Mouse (Mus musculus) liver, embryonic 11.5 days (tissue): ENCODE data around the gene Abi3. TPM values are rescaled to one million over a fixed set of nuclear protein-coding genes. Genes with fewer than 3 reads are reported as not detected.

Experiments used
- ATAC-seq: fragments of 200-750 bp; cut with Nextera tagmentation; replicated peaks from 2 replicates; pipeline ENCODE4 v1.8.0; 2017; ENCODE audit warnings: moderate number of reproducible peaks, mild to moderate bottlenecking, moderate TSS enrichment, moderate library complexity; ENCODE audit not compliant: low FRiP score
- DNase-seq: peaks from one replicate; pipeline ENCODE4 v3.0.0-alpha.2; 2017; ENCODE audit warnings: low spot score
- H3K27ac ChIP-seq: fragments of 300-500 bp; sonication (generic); 2 replicates; pipeline ENCODE4 v1.5.1; 2014; ENCODE audit warnings: mild to moderate bottlenecking, low read depth, low read length, control low read depth
- H3K27me3 ChIP-seq: fragments of 300-500 bp; sonication (generic); replicated peaks from 2 replicates; pipeline ENCODE4 v1.6.1; 2014; ENCODE audit warnings: low read length, mixed read lengths; ENCODE audit not compliant: control insufficient read depth, insufficient read depth
- H3K36me3 ChIP-seq: fragments of 300-500 bp; sonication (generic); 2 replicates; pipeline ENCODE4 v1.6.1; 2014; ENCODE audit warnings: mild to moderate bottlenecking, low read length, moderate library complexity, mixed read lengths; ENCODE audit not compliant: control insufficient read depth, insufficient read depth
- H3K4me1 ChIP-seq: fragments of 300-500 bp; sonication (generic); replicated peaks from 2 replicates; pipeline ENCODE4 v1.6.1; 2014; ENCODE audit warnings: low read length, mixed read lengths; ENCODE audit not compliant: control insufficient read depth, insufficient read depth
- H3K4me2 ChIP-seq: fragments of 300-500 bp; sonication (generic); 2 replicates; pipeline ENCODE4 v1.6.1; 2014; ENCODE audit warnings: mild to moderate bottlenecking, control low read depth, moderate library complexity
- H3K4me3 ChIP-seq: fragments of 300-500 bp; sonication (generic); 2 replicates; pipeline ENCODE4 v1.5.1; 2014; ENCODE audit warnings: low read depth, low read length, control low read depth
- H3K9ac ChIP-seq: fragments of 300-500 bp; sonication (generic); 2 replicates; pipeline ENCODE4 v1.6.1; 2014; ENCODE audit warnings: low read depth, low read length, control low read depth
- H3K9me3 ChIP-seq: fragments of 300-500 bp; sonication (generic); 2 replicates; pipeline ENCODE4 v1.6.1; 2016; ENCODE audit warnings: low read length, inconsistent platforms, mixed read lengths; ENCODE audit not compliant: control insufficient read depth
- WGBS: fragments of 180-500 bp; shearing (Covaris S2); extraction: QIAGEN DNeasy Blood & Tissue Kit; methylation state at CpG from one replicate; pipeline ENCODE4 v1.1.7; 2014; 5-methylcytosine and 5-hydroxymethylcytosine counted together
- polyA plus RNA-seq: library from polyadenylated mRNA; unstranded; fragments of >200 nt; fragmentation: Nextera tagmentation; extraction: Ambion mirVana; gene quantifications from 2 replicates; pipeline ENCODE4 v1.2.1, GENCODE M21; 2014

The Abi3 gene
- polyA plus RNA-seq, 1 experiment from 2014 or later: 6.4 TPM

DNA sequence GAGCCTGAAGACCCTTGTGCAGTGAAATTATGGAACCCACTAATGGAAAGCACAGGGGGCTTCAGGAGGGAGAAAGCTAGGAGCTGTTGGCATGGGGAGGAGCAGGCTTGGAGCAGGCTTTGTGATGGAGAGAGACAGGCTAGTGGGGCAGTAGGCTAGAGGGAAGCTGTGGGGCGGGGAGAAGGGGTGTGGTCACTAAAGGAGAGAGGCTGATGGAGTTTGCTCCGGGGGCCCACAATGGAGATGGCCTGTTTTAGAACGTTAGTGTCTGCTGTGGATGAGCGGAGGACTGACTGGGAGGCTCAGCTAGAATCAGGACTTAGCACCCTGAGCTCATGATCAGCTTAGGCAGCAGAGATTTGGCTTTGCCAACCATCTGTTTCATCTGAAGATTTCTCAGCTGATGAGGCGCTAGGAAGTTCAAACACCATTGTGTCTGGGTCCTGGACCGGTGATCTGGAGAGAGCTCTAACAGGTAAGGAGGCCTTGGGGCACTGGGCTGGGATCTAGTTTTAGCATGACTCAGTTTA lies 1.2 kb upstream of the Abi3 start:
- whole genome bisulfite sequencing: 38% methylated on average over 6 of the region's 6 CpGs
- no peak overlapping the region for H3K27ac ChIP-seq

DNA sequence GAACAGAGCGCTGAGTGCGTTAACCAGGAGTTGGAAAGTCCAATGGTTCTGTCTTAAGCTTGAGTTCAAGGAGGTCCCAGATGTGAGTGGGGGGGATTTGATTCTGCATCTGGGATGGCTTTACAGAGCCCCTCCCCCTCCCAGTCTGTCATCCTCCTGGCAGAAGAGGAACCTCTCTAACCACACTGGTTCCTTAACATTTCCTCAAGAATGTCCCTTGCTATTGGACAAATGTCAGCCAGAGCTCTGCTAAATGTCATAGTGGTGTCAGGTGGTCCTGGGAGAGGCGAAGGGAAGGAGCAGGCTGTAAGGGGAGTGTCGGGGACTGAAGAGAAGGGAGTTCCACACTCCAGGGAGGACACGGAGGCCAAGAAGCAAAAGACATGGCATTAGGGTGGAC lies 677 bp upstream of the Abi3 start:
- Histone ChIP-seq H3K4me3 (no peak overlapping the region), H3K36me3 (no peaks in the 10 kb centered on the region), H3K9ac (no peak overlapping the region), H3K27me3 (peaks cover 5% of the 10 kb centered on the region; the same call in 1 of the 2 replicates), H3K9me3 (no peaks in the 10 kb centered on the region), H3K27ac (no peak overlapping the region), H3K4me2 (peak overlapping the region; percentile 6), H3K4me1 (peaks cover 24% of the 10 kb centered on the region)
- ATAC-seq: no peak; the same call in 1 of the 2 replicates
- WGBS: 42% methylated on average over 5 of the region's 5 CpGs
- no peak for DNase-seq

More for the DNA sequence above, 1.2 kb upstream of the Abi3 start:
- H3K36me3 ChIP-seq: no peaks in the 10 kb centered on the region
- DNase-seq (no peak), ATAC-seq (no peak)
- peak overlapping the region; percentile 21 for H3K4me3 ChIP-seq
- peak overlapping the region; percentile 34; the same call in 1 of the 2 replicates for H3K4me2 ChIP-seq
- no peak overlapping the region for H3K9ac ChIP-seq
- peaks cover 24% of the 10 kb centered on the region for H3K4me1 ChIP-seq
- peaks cover 5% of the 10 kb centered on the region; the same call in 1 of the 2 replicates for H3K27me3 ChIP-seq
- H3K9me3 ChIP-seq: no peaks in the 10 kb centered on the region

DNA sequence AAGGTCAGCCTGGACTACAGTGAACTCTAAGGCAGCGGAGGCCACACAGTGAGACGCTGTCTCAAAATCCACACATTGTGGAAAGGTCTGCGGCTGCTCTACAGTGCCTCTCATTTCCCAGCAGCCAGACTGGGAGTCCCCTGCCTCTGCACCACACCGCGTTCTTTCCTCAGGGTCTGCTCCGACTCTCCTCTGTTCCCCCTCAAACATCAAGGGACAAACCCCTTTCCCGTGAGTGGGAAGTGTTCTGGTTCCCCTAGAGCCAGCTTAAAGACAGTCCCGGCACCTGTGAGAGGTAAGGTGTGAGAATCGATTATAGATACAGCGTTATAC lies 812 bp downstream of the Abi3 start:
- DNase-seq (no peak), ATAC-seq (no peak)
- peaks cover 24% of the 10 kb centered on the region for H3K4me1 ChIP-seq
- peak overlapping the region; percentile 27 for H3K4me3 ChIP-seq
- H3K27ac ChIP-seq: peak overlapping the region; percentile 46
- no peaks in the 10 kb centered on the region for H3K9me3 ChIP-seq
- H3K9ac ChIP-seq: 0 out of 2 replicates have a peak overlapping the region, but pooled peaks have one; percentile 21
- WGBS: 47% methylated on average over 10 of the region's 10 CpGs
- peaks cover 5% of the 10 kb centered on the region; the same call in 1 of the 2 replicates for H3K27me3 ChIP-seq
- H3K4me2 ChIP-seq: peak overlapping the region; percentile 51
- no peaks in the 10 kb centered on the region for H3K36me3 ChIP-seq

DNA sequence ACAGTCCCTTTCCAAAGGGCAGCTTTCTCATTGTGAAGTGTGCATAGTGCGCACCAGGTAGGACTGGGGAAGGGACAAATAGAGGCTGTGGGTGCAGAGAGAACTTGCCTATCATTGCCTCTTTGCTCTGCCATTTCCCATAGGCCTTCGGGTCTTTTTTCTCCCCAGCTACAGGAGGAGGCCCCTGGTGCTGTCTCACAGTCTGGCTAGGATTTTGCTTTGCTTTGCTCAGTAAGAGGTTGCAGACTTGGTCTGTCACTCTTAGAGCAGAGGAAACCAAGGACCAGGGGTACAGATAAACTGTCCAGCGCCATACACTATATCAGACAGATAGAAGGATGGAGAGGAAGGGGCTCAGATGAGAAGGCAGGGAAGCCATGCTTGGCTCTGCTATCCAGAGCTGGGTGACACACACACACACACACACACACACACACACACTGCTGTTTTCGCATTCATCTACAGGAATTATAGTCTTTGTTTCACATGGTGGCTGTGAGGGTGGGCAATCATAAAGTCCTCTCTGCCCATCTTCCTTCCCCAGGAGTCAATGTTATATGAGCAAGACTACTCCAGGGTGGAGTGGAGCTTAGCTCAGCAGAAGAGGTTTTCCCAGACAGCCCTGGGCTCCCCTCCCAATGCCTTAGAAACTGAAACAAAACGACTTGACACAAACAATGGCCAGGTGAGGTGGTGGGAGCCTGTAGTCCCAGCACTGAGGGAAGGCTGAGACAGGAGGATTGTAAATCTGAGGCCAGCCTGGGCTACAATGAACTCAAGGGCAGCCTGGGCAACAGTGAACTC lies 1.4 kb downstream of the Abi3 start:
- Histone ChIP-seq H3K36me3 (no peaks in the 10 kb centered on the region), H3K27ac (peak overlapping the region; percentile 46), H3K9me3 (no peaks in the 10 kb centered on the region), H3K9ac (0 out of 2 replicates have a peak overlapping the region, but pooled peaks have one; percentile 21), H3K4me1 (peaks cover 26% of the 10 kb centered on the region), H3K27me3 (peaks cover 5% of the 10 kb centered on the region; the same call in 1 of the 2 replicates), H3K4me2 (peak overlapping the region; percentile 51), H3K4me3 (peak overlapping the region; percentile 27)
- DNase-seq (no peak), ATAC-seq (no peak)
- WGBS: 62% methylated on average over 5 of the region's 5 CpGs

DNA sequence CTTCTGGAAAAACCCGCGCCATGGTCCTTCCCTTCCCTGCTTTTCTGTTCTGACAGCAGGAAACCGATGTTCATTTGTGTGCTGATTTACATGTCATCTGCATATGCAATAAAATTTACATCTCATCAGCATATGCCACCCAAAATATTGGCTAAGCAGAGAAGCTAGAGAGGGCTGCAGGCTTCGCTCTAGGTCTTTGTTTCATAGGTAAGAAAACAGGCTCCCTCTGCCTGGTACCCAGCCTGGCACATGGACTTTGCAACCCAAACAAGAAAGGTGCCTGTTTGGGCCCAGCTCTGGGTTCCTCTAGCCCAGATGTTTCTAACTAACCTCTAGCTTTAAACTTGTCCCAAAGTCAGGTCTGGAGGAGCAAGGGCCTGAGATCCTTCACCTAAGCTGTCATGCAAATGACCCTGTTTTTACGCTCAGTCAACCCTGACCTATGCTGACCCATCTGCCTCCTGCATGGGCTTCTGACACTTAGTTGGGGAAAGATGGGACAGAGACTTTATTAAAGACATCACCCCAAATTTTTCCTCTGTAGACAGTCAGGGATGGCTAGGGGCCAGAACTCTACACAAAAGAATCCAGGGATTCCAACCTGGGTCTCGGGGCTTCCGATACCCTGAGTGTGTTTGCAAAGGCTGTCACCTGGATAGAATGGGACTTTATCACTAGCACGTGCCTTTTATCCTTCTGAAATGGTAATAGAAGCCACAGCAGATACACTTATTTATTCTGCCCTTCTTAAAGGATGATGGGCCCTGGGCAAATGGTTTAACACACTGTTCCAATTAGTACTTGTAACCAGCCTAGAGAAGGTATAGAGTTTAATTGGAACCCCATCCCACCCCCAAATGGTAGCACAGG lies 3.0 kb downstream of the Abi3 start:
- ATAC-seq: no peak
- 68% methylated on average over 8 of the region's 8 CpGs for WGBS
- Histone ChIP-seq H3K9ac (no peak overlapping the region), H3K4me1 (peaks cover 42% of the 10 kb centered on the region), H3K4me3 (no peak overlapping the region), H3K9me3 (no peaks in the 10 kb centered on the region), H3K4me2 (peak overlapping the region; percentile 27), H3K27me3 (peaks cover 11% of the 10 kb centered on the region), H3K36me3 (no peaks in the 10 kb centered on the region), H3K27ac (no peak overlapping the region)
- DNase-seq: no peak

DNA sequence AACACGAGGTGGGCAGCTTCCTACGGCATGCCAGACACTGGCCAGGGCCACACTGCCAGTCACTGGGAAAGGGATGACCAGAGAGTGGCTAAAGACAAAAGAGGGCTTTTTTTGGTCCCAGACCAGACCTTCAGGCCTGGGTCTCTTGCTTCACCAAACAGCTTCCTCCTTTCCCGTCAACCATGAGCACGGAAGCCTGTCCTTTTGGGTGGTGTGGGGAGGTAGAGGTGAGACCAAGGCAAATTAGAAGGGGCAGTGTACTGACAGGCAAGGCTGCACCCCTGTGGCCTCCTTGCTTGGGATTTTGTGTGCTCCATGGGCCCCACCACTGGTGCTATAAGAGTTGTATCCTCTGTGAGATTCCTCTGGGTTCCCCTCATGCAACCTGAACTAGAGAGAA lies 3.7 kb downstream of the Abi3 start:
- no peak overlapping the region for H3K4me3 ChIP-seq
- H3K27ac ChIP-seq: no peak overlapping the region
- H3K9me3 ChIP-seq: no peaks in the 10 kb centered on the region
- ATAC-seq: no peak
- no peaks in the 10 kb centered on the region for H3K36me3 ChIP-seq
- H3K4me2 ChIP-seq: peak overlapping the region; percentile 27; the same call in 1 of the 2 replicates
- no peak for DNase-seq
- 63% methylated on average over 4 of the region's 4 CpGs for WGBS
- no peak overlapping the region for H3K9ac ChIP-seq
- H3K4me1 ChIP-seq: peaks cover 49% of the 10 kb centered on the region
- H3K27me3 ChIP-seq: peaks cover 17% of the 10 kb centered on the region

DNA sequence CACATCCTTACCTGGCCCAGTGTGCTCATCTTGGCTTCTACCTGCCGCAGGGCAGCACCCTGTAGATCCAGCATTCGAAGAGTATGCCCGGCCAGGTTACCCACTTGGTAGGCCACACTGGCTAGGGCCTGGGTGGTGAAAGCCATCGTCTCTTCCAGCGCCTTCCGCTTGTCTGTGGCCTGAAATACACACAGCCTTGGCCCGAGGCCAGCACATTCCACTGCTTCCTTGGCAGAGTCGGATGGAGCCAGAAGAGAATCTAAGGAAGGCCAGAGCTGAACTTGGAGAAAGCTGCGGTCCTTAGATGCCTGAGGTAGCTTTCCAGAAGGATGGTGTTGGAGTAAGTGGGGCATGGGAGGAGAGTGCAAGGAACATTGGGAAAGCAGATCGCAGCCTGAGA lies 5.2 kb downstream of the Abi3 start, which contains the start of gene Gngt2:
Gngt2 (plus strand) TSS at position 158 of the 400 bp plus-strand sequence.
- Histone ChIP-seq H3K27ac (no peak within 1 kb of the TSS), H3K4me2 (peak within 1 kb of the TSS; percentile 11; the same call in 1 of the 2 replicates), H3K4me3 (no peak within 1 kb of the TSS), H3K9ac (no peak within 1 kb of the TSS), H3K9me3 (no peaks in the 10 kb centered on the region), H3K27me3 (peaks cover 33% of the 10 kb centered on the region), H3K36me3 (no peaks in the 10 kb centered on the region), H3K4me1 (peaks cover 40% of the 10 kb centered on the region)
- DNase-seq: no peak
- 71% methylated on average over 10 of the region's 10 CpGs for WGBS
- no peak for ATAC-seq

DNA sequence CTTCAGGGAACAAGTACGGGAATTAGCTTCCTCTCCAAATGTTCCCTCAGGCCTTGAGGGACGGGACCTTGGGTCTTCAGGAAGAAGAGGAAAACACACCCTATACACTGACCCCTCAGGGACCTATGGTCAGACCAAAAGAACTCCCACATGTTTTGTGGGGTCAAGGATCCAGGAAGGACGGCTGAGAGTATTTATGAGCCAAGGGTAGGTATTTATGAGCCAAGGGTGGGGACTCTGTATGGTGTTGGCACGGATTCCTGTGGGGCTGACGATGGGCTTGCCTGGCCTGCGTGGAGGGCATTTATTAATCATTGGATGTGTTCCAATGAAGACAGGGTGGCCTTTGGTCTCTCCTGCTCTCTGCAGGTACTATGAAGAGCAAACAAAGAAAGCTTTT lies 5.8 kb downstream of the Abi3 start:
- H3K4me2 ChIP-seq: peak overlapping the region; percentile 11; the same call in 1 of the 2 replicates
- ATAC-seq: no peak
- peaks cover 36% of the 10 kb centered on the region for H3K27me3 ChIP-seq
- 74% methylated on average over 6 of the region's 6 CpGs for WGBS
- no peaks in the 10 kb centered on the region for H3K36me3 ChIP-seq
- DNase-seq: no peak
- no peak overlapping the region for H3K9ac ChIP-seq
- no peak overlapping the region for H3K4me3 ChIP-seq
- peaks cover 34% of the 10 kb centered on the region for H3K4me1 ChIP-seq
- H3K27ac ChIP-seq: no peak overlapping the region
- no peaks in the 10 kb centered on the region for H3K9me3 ChIP-seq
